Mouse (Mus musculus): ENCODE measurements around the gene Usp36.

Gene Usp36

GRCm38 (mm10) chr11:118249012-118249383, 41.0 kb downstream of the Usp36 start:
- CTCF ChIA-PET = no interaction called here

GRCm38 (mm10) chr11:118248150-118249011, 41.7 kb downstream of the Usp36 start, which contains the start of gene Cyth1:
Gene Cyth1 (minus strand): TSS chr11:118248592.
- CTCF ChIA-PET = interaction anchor here (1.0 kb wide), 1 partner anchor 21 kb away, joined by 4 read pairs; no protein-coding TSS in a partner anchor

GRCm38 (mm10) chr11:118247359-118248095, 42.5 kb downstream of the Usp36 start:
- CTCF ChIA-PET = interaction anchor here (0.9 to 2.5 kb wide), 4 partner anchors 13 to 37 kb away, joined by 3 to 8 read pairs (median 4); no protein-coding TSS in a partner anchor

- CTCF ChIA-PET = interaction anchor here (0.7 to 2.5 kb wide), 4 partner anchors 13 to 36 kb away, joined by 3 to 8 read pairs (median 4); no protein-coding TSS in a partner anchor
Observed at GRCm38 (mm10) chr11:118246724-118247123, 43.3 kb downstream of the Usp36 start.

GRCm38 (mm10) chr11:118245130-118245529, 44.9 kb downstream of the Usp36 start:
- CTCF ChIA-PET = interaction anchor here (2.5 kb wide), 1 partner anchor 14 kb away, joined by 8 read pairs; no protein-coding TSS in a partner anchor

- CTCF ChIA-PET = no interaction called here
Observed at GRCm38 (mm10) chr11:118243627-118244261, 46.3 kb downstream of the Usp36 start.

- CTCF ChIA-PET = interaction anchor here (0.8 kb wide), 1 partner anchor 15 kb away, joined by 3 read pairs; no protein-coding TSS in a partner anchor
Observed at GRCm38 (mm10) chr11:118242506-118242905, 47.5 kb downstream of the Usp36 start.

- CTCF ChIA-PET = interaction anchor here (0.6 to 1.0 kb wide), 2 partner anchors 11 to 575 kb away, joined by 3 read pairs; no protein-coding TSS in a partner anchor
Observed at GRCm38 (mm10) chr11:118240388-118240787, 49.7 kb downstream of the Usp36 start.

GRCm38 (mm10) chr11:118239281-118240198, 50.5 kb downstream of the Usp36 start:
- CTCF ChIA-PET = interaction anchor here (0.6 to 1.0 kb wide), 4 partner anchors 10 to 574 kb away, joined by 3 to 9 read pairs (median 3); no protein-coding TSS in a partner anchor

GRCm38 (mm10) chr11:118236520-118237190, 53.4 kb downstream of the Usp36 start:
- CTCF ChIA-PET = interaction anchor here (0.6 to 1.3 kb wide), 3 partner anchors 11 to 94 kb away, joined by 3 to 4 read pairs (median 4); no protein-coding TSS in a partner anchor

- CTCF ChIA-PET = no interaction called here
Observed at GRCm38 (mm10) chr11:118234929-118235328, 55.1 kb downstream of the Usp36 start.

GRCm38 (mm10) chr11:118234500-118234899, 55.5 kb downstream of the Usp36 start:
- CTCF ChIA-PET = no interaction called here

GRCm38 (mm10) chr11:118233924-118234323, 56.1 kb downstream of the Usp36 start:
- CTCF ChIA-PET = no interaction called here

- CTCF ChIA-PET = interaction anchor here (0.7 to 1.8 kb wide), 3 partner anchors 12 to 39 kb away, joined by 3 to 4 read pairs (median 4); no protein-coding TSS in a partner anchor
Observed at GRCm38 (mm10) chr11:118232314-118232831, 57.7 kb downstream of the Usp36 start.

GRCm38 (mm10) chr11:118229941-118230340, 60.1 kb downstream of the Usp36 start:
- CTCF ChIA-PET = interaction anchor here (0.6 to 1.7 kb wide), 4 partner anchors 9 to 24 kb away, joined by 3 to 8 read pairs (median 3); no protein-coding TSS in a partner anchor

GRCm38 (mm10) chr11:118227650-118228049, 62.4 kb downstream of the Usp36 start:
- CTCF ChIA-PET = interaction anchor here (0.7 to 1.3 kb wide), 4 partner anchors 14 to 49 kb away, joined by 3 to 4 read pairs (median 3); no protein-coding TSS in a partner anchor

- CTCF ChIA-PET = interaction anchor here (0.6 to 1.3 kb wide), 3 partner anchors 21 to 141 kb away, joined by 3 to 4 read pairs (median 3); no protein-coding TSS in a partner anchor
Observed at GRCm38 (mm10) chr11:118226850-118227249, 63.2 kb downstream of the Usp36 start.

- CTCF ChIA-PET = interaction anchor here (0.6 to 1.0 kb wide), 6 partner anchors 8 to 210 kb away, joined by 4 to 6 read pairs (median 5); no protein-coding TSS in a partner anchor
Observed at GRCm38 (mm10) chr11:118225862-118226261, 64.2 kb downstream of the Usp36 start.
